Mouse (Mus musculus) megakaryocyte, adult 5-6 weeks (primary cell): ENCODE measurements at regions not wholly inside any gene's neighbourhood (a gene's known extent, or its start where the extent isn't known, plus 50 kb on each side); places are given as distances from the start of the nearest gene placed in this dataset.
A peak's percentile ranks its signal among the peaks of the same experiment; 100 is the strongest.

Source experiments
- ATAC-seq: 2 replicates; pipeline ENCODE4 v1.8.0; 2016; ENCODE audit warnings: mild to moderate bottlenecking, inconsistent platforms; ENCODE audit not compliant: poor library complexity, severe bottlenecking

DNA sequence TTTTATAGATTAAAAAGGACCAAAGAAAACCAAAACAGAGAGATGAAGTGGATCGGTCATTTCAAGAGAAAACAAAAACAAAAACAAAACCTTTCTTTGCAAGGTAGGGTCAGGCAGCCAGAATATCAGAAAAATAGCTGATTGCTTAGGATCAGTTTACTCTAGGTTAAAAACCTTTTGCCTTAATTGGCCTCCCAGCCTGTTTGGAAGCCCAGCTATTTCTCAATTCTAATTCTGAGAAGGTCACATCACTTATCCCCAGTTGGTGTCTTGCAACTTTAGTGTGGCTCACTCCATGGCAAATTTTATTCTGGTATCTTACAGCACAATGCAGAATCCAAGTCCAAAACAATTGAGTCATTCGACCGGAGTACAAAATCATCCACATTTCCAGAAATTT lies 70.0 kb downstream of the 1190002N15Rik start:
- ATAC-seq, result no peak

DNA sequence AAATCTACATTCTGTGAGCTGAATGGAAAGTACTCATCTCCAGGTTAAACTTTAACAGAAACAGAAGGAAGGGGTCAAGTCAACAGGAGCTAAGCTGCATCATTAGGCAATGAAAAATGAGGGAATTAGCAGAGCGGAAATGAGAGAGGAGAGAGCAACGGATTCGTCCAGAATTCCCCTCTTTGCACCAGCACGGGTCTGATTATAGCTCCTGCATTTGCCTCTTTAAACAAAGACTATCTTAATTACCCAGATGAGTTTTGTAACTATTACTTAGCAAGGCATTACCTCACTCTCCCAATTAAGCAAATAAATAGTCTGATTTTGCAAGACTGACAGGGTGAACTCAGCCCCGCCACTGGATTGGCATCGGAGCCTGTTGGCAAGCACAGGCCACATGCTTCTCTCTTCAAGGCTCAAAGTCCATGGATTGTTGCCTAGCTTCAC lies 81.8 kb downstream of the 1190002N15Rik start:
- no peak for ATAC-seq

DNA sequence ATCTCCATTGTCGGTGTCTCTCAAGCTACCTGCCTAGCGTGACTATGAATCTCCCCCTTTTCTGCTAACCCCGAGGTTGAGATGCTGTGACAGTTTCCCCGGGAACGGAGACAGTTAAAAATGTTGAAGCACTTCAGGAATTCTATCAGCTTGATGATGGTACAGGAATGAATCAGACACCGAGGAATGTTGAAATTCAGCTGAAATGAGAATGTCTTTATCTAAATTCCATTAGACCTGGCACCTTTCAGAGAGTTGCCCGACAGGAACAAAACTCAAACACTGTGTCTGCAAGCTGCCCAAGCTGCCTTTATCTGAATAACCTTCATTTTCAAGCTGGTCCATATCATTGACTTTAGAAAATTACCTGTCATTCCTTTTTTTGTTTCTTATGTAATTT lies 82.4 kb downstream of the 1190002N15Rik start:
- ATAC-seq, result no peak

DNA sequence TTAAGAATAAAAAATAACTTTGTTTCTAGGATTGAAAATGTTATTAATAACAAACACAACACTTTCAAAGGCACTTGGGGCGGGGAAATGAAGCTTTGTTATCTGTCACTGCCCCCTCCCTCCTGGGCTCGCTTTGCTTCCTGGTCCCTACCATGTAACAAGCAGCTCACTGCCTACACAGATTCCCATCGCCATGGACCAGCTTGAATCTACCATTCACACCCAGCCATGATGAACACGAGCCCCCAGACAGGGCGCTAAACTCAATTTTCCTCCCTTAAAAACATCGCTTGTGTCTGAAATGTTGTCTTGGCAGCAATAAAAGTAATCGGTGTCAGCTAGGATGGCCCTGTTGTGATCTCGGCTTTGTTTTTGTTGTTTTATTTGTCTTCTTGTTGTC lies 88.0 kb downstream of the 1190002N15Rik start:
- no peak for ATAC-seq

DNA sequence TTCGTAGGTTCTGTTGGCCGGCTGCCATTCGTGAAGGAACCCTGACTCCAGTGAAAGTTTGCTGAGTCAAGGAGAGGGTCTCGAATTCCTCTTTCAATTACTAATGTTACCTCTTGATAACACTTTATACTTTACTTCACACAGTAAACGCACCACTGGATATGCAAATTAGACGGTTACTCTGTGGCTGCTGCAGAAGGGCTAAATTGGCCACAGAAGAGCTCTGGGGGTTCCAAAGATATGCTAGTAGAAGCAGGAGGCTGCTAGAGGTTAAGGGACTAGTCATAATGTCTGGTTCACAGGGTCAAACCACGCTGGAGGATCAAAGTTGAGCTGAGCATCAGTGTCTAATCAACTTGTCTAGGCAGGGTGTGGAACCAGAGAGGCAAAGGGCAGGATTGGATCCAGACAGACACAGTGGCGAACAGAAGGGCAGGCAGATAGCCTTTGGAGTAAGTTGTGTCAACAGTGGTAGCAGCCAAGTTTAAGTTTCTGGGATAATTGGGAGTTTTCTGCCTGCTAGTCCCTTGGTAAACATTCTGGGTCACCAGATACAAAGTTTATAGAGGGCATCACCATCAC lies 91.6 kb downstream of the 1190002N15Rik start:
- no peak for ATAC-seq

DNA sequence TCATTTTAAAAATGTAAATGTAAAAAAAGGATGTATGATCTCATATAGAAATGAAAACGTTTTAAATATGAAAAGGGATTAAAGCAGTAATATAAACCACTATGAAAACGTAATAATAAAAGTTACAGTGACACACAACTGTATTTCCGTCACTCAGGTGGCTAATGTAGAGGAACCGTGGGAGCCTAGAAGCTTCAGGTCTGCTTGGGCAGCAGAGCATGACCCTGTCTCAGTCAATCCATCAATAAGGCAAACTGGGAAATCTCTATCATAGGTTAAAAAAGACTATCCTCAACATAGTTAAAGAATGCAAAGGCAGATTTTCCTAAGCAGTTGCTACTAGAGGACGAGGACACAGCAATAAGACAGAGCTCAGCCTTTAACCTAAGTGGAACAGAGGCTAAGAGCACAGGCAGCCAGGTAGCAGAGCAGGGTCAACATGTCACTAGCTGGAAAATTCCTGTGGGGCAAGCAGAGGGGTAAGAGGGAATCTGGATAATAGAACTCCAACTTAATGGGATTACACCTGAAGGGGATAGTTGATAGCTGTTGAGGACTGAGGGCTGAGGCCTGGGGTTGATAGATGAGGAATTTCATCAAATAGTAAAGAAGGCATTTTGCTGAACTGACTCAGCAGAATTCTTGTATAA lies 93.6 kb downstream of the 1190002N15Rik start:
- ATAC-seq, result no peak

DNA sequence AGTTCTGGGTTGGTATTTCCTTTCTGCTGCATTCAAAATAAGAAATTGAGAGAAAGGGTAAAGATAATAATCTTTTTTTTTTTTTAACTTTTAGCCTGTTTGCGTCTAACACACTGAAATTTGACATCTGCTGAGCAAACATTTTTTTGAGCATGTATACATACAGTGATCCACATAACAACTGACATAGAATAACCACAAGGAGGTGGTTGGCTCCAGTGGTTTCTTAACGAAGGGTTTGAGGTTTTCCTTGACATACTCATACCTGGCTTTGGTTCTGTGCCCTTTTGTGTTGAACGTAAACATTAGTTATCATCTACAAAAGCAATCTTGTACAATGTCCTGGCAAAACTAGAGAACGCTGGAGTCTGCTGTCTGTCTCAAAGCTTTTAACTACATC lies 96.5 kb downstream of the 1190002N15Rik start:
- ATAC-seq, result no peak

DNA sequence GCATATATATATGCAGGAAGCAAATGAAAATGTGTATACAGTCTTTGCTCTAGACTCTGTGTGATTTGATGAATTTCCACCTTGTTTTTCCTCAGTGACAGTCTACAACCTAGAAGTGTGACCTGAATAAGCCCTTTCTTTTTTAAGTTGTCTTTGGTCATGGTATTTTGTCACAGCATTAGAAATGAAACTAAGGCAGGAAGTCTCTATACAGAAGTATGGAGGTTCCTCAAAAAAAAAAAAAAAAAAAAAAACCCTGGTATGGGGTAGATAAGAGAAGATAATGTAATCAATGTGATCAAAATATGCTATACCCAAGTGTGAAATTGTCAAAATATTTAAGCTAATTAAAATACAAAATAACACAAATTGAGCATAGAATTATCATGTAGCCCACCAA lies 104.4 kb downstream of the 1190002N15Rik start:
- ATAC-seq, result peak; percentile 66

DNA sequence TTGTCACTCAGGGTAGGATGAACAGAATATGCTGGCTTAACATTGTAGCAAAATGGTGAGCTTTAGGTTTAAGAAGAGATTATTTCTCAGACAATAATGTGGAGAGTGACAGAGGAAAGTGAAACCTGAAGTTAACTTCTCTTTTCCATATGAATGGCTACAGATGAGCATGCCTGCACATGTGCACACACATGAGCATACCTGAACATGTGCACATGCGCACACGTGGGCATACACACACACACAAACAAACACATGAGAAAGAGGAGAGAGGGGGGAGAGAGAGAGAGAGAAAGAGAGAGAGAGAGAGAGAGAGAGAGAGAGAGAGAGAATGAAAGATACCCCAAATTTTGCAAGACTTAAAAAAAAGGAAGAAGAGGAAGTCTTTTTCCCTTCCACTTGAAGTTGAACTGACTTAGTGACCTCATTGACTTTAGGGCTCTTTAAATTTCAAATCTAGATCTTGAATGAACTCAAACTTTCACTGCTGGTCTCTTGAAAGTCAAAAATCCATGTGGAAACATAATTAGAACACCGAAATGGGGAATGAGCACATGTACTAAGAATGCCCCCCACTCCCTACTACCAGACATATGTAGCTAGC lies 105.6 kb downstream of the 1190002N15Rik start:
- ATAC-seq, result peak; percentile 83

DNA sequence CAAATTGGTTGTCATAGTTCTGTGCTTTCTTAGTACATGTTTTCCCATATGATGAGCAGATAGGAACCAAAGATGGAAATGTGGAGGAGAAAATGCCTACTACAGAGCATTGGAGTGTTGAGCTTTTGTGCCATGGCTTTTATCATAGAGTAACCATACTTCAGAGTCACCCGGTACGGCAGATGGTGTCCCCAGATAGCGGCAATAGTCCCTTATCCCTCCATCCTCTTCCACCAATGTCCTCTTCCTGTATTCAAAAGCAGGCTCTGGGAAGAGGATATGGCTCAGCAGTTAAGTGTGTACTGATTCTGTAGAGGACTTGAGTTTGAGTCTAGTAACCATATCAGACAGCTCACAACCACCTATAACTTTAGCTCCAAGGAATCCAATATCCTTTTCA lies 106.3 kb downstream of the 1190002N15Rik start:
- no peak for ATAC-seq

DNA sequence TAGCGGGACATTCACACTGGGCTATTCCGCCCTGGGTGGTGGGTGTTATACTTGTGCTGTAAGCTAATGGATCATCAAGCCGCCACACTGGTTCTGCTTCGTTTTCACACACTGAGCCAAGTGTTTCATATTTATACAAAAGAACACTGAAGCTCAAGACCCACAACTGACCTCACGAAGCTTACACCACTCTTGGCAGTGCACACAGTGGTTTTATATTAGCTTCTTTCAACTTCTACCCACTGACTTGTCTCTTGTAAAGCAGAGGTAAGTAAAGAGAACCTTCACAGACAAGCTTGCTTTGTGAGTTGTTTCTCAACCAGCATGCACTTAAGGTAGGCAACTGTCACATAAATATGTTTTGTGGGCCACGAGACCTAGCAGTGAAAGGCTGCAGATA lies 106.9 kb downstream of the 1190002N15Rik start:
- ATAC-seq, result no peak

DNA sequence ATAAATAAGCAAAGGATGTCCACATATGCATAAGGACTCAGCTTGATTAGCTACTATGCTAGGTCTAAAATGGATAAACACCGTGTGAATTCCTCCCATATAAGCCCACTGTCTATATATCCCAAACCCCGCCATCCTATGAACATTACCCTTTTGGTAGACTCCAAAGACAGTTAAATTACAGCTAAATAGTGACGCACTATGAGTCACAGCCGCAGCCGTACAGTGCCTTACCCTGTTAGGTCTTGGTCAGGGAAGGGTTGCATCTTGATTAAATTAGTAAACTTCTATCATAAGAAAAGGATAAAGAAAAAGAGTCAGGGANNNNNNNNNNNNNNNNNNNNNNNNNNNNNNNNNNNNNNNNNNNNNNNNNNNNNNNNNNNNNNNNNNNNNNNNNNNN lies 111.1 kb downstream of the 1190002N15Rik start:
- ATAC-seq, result no peak

DNA sequence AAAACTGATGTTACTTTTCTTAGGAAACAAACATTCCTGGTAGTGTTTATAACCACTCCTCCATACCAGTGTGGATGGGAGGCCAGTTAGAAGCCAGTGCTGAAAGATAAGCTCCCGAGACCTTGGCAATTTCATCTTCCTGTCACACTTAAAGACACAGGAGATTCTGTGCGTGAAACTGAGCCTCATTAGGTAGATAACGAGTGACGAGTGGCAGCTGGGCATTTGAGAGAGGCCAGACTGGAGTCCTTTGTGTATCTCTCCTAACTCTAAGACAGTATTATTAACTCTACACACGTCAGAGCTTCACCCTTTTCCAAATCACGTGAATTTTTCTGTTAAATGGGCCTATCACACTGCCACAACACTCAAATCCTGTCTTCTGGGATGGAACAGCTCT lies 112.1 kb downstream of the 1190002N15Rik start:
- no peak for ATAC-seq

DNA sequence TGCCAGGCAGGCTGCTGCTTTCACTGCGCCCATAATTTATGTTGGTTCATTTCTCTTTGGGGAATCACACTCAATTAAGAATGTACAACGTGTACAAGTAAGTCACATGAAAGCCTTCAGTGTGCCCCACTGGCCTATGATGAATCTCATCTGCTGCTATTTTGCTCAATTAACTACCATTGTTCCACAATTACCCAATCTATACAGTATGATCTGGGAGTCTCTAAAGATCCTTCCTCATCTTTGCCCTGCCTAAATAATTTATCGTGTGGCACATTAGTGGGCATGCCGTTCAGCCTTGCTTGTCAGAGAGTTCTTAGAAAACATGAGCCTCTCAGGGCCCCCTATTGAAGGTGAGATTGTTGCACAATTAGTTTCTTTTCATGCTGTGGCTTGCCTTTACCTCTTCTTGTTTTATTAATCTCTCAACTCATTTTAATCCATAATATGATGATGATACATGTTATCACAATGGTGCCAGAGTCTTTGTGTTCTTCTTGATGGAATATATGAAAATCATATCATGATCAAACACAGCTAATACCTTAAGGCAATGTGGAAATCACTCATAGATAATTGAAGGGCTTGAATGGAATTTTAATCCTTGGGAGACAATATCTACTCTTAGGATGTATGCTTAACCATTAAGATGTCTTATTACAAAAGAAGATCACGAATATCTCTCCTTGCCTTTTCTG lies 113.3 kb downstream of the 1190002N15Rik start:
- no peak for ATAC-seq

DNA sequence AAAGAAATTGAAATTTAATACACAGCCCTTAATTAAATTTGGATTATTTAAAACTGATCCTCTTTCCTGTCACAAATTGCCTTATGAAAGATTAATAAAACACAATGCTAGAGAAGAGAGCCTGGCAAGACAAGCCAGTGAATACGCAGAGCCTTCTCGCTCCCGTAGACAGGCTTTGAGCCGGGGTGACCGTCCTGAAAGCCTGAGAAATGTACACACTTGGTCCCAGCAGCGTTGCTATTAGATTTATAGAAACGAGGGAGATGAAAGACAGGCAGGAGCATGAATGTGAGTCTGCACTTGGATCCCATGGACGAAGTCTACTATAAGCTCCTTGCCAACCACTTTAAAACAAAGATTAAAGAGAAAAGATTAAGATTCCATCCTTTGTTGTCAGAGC lies 127.3 kb downstream of the 1190002N15Rik start:
- ATAC-seq, result no peak

DNA sequence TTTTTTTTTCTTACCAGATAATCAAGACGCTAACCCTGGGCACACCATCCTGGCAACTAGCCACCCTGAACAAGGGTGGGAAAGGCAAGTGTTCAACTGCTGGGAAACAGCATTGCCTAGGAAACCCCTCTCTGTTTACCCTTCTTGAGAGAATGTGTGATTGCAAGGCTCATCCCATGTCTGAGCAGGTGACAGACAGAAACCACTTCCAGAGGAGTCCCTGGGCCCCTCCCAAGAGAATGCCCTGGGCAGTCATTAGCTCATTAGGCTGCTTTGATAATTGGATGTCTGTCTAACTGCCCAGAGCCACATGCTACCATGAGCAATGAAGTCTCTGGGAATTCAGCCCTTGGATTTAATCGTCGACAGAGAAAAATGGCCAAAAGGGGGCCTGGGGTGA lies 127.8 kb downstream of the 1190002N15Rik start:
- no peak for ATAC-seq

DNA sequence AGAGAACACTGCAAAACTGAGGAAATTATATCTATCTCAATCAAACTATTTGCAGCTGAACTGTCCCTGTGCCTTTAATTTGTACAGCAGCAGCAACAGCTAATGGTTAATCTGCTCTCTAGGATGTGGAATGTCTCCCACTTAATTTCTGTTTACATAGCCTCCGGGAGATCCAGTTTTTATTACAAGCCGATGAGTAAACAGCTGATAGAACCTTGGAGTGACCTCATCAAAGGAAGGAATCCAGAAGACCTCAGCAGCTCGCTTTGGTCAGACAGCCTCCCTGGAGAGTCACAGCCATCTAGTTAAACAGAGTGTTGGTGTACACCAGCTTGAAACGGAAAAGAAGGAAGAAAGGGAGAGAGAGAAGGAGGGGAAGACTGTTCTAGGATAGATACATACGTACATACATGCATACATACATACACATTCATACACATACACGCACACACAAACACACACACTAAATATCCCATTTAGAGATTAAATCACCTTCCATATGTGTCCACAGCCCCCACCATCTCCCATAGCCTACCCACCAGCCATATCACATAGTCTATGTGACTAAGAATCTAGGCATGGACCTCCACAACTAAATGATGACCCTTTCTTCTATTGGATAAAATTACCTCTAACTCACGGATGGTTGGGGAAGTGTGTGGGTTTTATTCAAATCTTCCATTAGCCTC lies 129.1 kb downstream of the 1190002N15Rik start:
- no peak for ATAC-seq

DNA sequence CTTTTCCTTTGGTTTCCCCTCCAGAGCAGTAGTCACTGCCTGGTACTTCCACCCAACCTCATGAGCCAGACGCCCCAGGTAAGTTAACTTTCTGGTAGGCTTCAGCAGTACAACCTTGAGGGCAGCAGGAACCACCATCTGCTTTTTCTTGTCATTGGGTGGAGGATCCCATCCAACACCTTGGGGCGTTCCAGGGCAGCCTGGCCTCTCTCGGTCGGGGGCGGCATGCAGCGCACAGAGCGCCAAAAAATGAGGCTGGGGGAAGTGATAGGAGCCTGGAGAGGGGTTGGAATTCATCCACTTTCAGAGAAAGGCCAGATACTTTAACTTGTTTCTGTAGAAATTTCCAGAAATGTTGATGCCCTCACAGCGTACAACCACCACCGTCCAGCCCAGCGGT lies 130.2 kb downstream of the 1190002N15Rik start:
- ATAC-seq, result no peak

DNA sequence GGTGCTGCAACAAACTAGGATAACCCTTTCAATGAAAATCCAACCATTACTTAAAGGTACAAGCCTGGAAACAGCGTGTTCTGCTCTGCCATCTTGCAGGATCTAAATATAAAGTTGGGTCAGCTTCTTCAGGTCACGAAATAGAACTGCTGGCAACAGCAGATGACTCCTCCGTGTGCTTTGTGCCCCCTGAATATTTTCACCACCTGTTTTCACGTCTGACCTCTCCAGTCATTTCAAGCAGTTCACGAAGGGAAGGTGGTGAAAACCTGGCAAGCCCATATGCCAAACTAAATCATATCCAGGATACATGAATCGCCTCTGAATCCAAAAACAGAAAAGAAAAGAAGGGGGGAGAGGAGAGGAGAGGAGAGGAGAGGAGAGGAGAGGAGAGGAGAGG lies 133.3 kb downstream of the 1190002N15Rik start:
- no peak for ATAC-seq

DNA sequence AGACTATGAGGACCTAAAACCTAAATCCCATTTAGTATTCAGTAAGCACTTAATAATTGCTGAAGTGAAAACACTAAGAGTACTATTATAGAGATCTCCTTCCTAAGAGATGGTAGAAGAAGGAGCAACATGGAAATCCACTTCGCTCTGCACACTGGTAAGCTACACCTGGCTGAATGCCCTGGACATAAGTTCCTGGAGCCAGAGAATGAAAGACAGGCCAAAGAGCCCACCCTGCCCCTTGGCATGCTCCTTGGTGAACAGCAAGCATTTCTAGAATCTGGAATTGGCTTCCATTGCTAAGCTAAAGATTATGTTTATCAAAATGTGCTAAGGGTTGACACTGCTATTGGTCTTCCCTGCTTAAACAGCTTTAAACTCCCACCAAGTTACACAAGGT lies 137.3 kb downstream of the 1190002N15Rik start:
- ATAC-seq, result no peak

DNA sequence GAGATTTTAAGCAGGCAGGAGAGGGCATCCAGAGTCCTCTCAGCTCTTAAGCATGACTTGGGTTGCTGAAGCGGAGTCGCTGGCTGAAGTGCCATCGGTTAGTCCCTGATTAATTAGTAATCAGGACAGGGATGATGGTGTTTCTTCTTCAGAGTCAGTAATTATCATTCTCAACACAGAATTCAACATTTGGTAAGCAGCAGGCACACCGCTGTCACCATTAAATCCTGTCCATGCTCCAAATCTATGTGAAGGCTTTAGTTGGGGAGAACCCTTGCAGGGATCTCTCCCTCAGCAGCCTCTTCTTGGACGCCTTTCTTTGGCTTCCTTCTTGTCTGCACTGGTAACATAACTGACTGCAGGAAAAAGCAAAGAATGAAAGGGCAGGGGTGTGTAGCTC lies 142.7 kb downstream of the 1190002N15Rik start:
- ATAC-seq, result no peak
